Mouse (Mus musculus) embryonic facial prominence, embryonic 14.5 days (tissue): ENCODE data around the gene Mrgpre. TPM values are rescaled to one million over a fixed set of nuclear protein-coding genes. Genes with fewer than 3 reads are reported as not detected.

Experiments
- ATAC-seq: fragments of 200-750 bp; cut with Nextera tagmentation; 2 replicates; pipeline ENCODE4 v1.8.0; 2017; ENCODE audit warnings: low read depth, moderate number of reproducible peaks, moderate TSS enrichment
- DNase-seq: peaks from one replicate; pipeline ENCODE4 v3.0.0-alpha.2; 2015; ENCODE audit warnings: low spot score
- H3K27ac ChIP-seq: fragments of 300-500 bp; sonication (generic); replicated peaks from 2 replicates; pipeline ENCODE4 v1.5.1; 2014; ENCODE audit warnings: low read depth, mild to moderate bottlenecking, low read length, moderate library complexity
- H3K27me3 ChIP-seq: fragments of 300-500 bp; sonication (generic); replicated peaks from 2 replicates; pipeline ENCODE4 v1.6.1; 2014; ENCODE audit warnings: low read length; ENCODE audit not compliant: control insufficient read depth, insufficient read depth
- H3K36me3 ChIP-seq: fragments of 300-500 bp; sonication (generic); 2 replicates; pipeline ENCODE4 v1.6.1; 2014; ENCODE audit warnings: low read length, mixed read lengths; ENCODE audit not compliant: control insufficient read depth, insufficient read depth
- H3K4me1 ChIP-seq: fragments of 300-500 bp; sonication (generic); 2 replicates; pipeline ENCODE4 v1.6.1; 2014; ENCODE audit warnings: antibody characterized with exemption, low read length; ENCODE audit not compliant: control insufficient read depth, insufficient read depth
- H3K4me2 ChIP-seq: fragments of 300-500 bp; sonication (generic); 2 replicates; pipeline ENCODE4 v1.6.1; 2014; ENCODE audit warnings: low read depth, mild to moderate bottlenecking, low read length, moderate library complexity, mixed read lengths
- H3K4me3 ChIP-seq: fragments of 300-500 bp; sonication (generic); 2 replicates; pipeline ENCODE4 v1.5.1; 2014; ENCODE audit warnings: low read depth, mild to moderate bottlenecking, low read length
- H3K9ac ChIP-seq: fragments of 300-500 bp; sonication (generic); 2 replicates; pipeline ENCODE4 v1.6.1; 2014; ENCODE audit warnings: low read depth, mild to moderate bottlenecking, low read length, moderate library complexity, mixed read lengths
- H3K9me3 ChIP-seq: fragments of 300-500 bp; sonication (generic); 2 replicates; pipeline ENCODE4 v1.6.1; 2016; ENCODE audit warnings: low read length; ENCODE audit not compliant: control insufficient read depth
- WGBS: fragments of 180-500 bp; shearing (Covaris S2); extraction: QIAGEN DNeasy Blood & Tissue Kit; methylation state at CpG from one replicate; pipeline ENCODE4 v1.1.7; 2014; 5-methylcytosine and 5-hydroxymethylcytosine counted together
- polyA plus RNA-seq: library from polyadenylated mRNA; unstranded; fragments of >200 nt; fragmentation: Nextera tagmentation; extraction: Ambion mirVana; gene quantifications from 2 replicates; pipeline ENCODE4 v1.2.1, GENCODE M21; 2014

Mrgpre gene
- polyA plus RNA-seq, 1 experiment from 2014 or later = 2.1 TPM

DNA sequence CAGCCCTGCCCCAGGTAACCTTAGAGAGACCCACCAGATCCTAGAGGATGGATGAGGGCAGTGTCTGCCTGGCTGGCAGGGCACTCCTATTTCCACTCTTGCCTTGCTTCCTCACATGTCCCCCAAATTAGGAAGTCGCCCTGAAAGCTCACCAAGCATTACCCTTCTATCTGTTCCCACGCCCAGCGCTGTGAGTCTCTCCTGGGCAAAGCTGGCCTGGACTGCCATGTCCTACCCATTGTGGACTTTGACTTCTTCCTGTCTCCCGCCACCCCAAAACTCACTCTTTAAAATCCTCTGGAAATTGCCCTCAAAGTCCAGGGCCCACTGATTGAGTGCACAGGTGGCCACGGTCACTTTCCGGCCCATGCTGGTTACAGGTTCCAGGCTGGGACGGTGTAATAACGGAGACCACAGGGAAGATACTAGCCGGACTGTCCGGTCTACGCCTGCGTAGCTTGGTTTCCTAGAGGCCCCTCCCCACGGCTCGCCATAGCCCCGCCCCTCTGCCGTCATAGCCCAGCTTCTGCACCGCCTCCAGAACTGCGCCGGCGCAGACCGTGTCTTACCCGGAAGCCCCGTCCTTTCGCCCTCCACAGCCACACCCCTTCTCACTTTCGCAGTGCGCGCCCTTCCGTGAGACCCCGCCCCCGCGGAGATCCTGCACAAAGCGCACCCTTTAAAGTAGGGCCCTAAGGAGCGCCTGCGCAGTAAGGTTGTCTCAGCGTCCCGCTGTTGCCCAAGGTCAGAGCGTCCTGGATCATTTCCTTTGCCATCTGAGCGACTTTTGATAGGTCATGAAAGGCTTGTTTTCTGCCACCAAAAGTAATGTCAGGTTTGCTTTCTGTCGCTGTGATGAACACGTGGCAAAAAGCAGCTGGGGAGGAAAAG lies 38.3 kb upstream of the Mrgpre start, which contains the start of the genes Nadsyn1 and Dhcr7:
Nadsyn1 (minus strand) TSS at position 475 of the 891 bp plus-strand sequence.
Dhcr7 (plus strand) TSS at position 771 of the 891 bp plus-strand sequence.
- Histone ChIP-seq H3K27me3 (no peaks in the 10 kb centered on the region), H3K36me3 (0 out of 2 replicates have a peak, but pooled peaks cover 10% of the 10 kb centered on the region), H3K4me1 (peaks cover 10% of the 10 kb centered on the region), H3K4me3 (peak within 1 kb of the TSS; percentile 62), H3K9me3 (no peaks in the 10 kb centered on the region), H3K9ac (peak within 1 kb of the TSS; percentile 77), H3K27ac (peak within 1 kb of the TSS; percentile 83), H3K4me2 (peak within 1 kb of the TSS; percentile 74)
- ATAC-seq (peak; percentile 98), DNase-seq (peak; percentile 99)
- WGBS = under 1% methylated on average over 40 of the region's 40 CpGs

GRCm38 (mm10) chr7:143821241-143821640 lies 36.9 kb upstream of the Mrgpre start:
- no peak for ATAC-seq
- 82% methylated on average over 2 of the region's 2 CpGs for WGBS
- peaks cover 19% of the 10 kb centered on the region; the same call in 1 of the 2 replicates for H3K36me3 ChIP-seq

DNA sequence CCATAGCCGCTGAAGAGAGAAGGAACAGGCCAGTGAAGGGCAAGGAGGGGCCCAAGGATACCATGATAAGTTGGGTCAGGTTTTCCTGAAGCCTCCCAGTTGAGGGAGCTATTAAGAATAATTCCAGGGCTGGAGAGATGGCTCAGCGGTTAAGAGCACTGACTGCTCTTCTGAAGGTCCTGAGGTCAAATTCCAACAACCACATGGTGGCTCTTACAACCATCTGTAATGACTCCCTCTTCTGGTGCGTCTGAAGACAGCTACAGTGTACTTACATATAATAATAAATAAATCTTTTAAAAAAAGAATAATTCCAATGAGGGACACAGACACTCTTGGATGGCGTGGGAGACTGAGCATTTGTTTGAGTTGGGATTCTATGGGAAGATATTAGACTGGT lies 34.9 kb upstream of the Mrgpre start:
- ATAC-seq = no peak
- Histone ChIP-seq H3K4me1 (peaks cover 10% of the 10 kb centered on the region), H3K27me3 (no peaks in the 10 kb centered on the region), H3K36me3 (peaks cover 31% of the 10 kb centered on the region), H3K4me2 (no peak overlapping the region), H3K9ac (no peak overlapping the region), H3K9me3 (no peaks in the 10 kb centered on the region), H3K27ac (no peak overlapping the region), H3K4me3 (no peak overlapping the region)
- no peak for DNase-seq
- 68% methylated on average over 4 of the region's 4 CpGs for WGBS

More at GRCm38 (mm10) chr7:143821241-143821640, 36.9 kb upstream of the Mrgpre start:
- no peak for DNase-seq
- no peak overlapping the region for H3K4me2 ChIP-seq
- H3K9ac ChIP-seq = no peak overlapping the region
- H3K4me1 ChIP-seq = peaks cover 10% of the 10 kb centered on the region
- H3K9me3 ChIP-seq = no peaks in the 10 kb centered on the region
- H3K27me3 ChIP-seq = no peaks in the 10 kb centered on the region
- no peak overlapping the region for H3K27ac ChIP-seq
- H3K4me3 ChIP-seq = no peak overlapping the region

DNA sequence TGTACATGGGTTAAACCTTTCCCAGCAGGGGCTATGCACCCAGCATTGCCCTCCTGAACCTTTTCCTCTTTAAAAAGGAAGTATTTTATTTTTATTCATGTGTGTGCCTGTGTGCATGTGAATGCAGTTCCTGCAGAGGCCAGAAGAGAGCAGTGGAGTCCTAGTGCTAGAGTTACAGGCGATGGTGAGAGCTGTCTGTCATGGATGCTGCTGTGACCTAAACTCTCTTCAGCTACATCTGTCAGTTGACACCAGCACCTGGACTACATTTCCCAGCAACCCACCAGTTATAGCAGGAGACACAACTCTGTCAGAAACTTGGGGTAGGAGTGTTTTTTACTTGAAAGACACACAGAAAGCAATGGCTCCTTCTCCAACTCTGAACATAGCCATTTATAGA lies 24.6 kb upstream of the Mrgpre start:
- H3K9me3 ChIP-seq = no peaks in the 10 kb centered on the region
- no peaks in the 10 kb centered on the region for H3K27me3 ChIP-seq
- ATAC-seq = no peak
- H3K4me1 ChIP-seq = no peaks in the 10 kb centered on the region
- no peak for DNase-seq
- WGBS = 37% methylated on average over 1 of the region's 1 CpGs
- peaks cover 73% of the 10 kb centered on the region for H3K36me3 ChIP-seq
- no peak overlapping the region for H3K9ac ChIP-seq
- no peak overlapping the region for H3K4me3 ChIP-seq
- no peak overlapping the region for H3K27ac ChIP-seq
- H3K4me2 ChIP-seq = no peak overlapping the region

DNA sequence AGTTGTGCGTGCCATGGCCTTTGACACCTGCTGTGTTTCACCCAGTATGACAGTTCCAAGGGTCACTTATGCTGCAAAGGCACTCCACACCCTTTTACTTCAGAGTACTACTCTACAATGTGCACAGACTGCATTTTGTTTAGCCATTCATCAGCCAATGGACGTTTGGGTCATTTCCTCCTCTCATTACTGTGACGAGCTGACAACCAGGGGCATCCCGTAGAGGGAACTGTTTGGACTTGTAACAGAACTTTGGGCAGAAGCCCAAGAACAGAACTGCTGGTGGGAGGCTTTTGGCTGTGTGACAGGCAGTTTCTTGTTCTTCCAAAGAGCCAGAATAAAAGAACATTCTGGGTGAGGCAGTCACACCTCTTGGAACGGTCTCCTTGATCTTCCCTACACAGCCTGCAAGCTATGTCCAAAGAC lies 20.9 kb upstream of the Mrgpre start:
- no peak overlapping the region for H3K9ac ChIP-seq
- peaks cover 60% of the 10 kb centered on the region for H3K36me3 ChIP-seq
- no peaks in the 10 kb centered on the region for H3K27me3 ChIP-seq
- no peak overlapping the region for H3K4me2 ChIP-seq
- H3K4me1 ChIP-seq = no peaks in the 10 kb centered on the region
- no peaks in the 10 kb centered on the region for H3K9me3 ChIP-seq
- no peak overlapping the region for H3K27ac ChIP-seq
- ATAC-seq = no peak
- peak; percentile 13 for DNase-seq
- WGBS = 78% methylated on average over 5 of the region's 5 CpGs
- no peak overlapping the region for H3K4me3 ChIP-seq

GRCm38 (mm10) chr7:143801195-143802065 lies 17.1 kb upstream of the Mrgpre start:
- H3K9me3 ChIP-seq = no peaks in the 10 kb centered on the region
- H3K36me3 ChIP-seq = peaks cover 65% of the 10 kb centered on the region
- DNase-seq (no peak), ATAC-seq (no peak)
- 81% methylated on average over 8 of the region's 8 CpGs for WGBS
- H3K4me3 ChIP-seq = no peak overlapping the region
- H3K9ac ChIP-seq = no peak overlapping the region
- H3K27me3 ChIP-seq = no peaks in the 10 kb centered on the region
- H3K4me1 ChIP-seq = no peaks in the 10 kb centered on the region
- no peak overlapping the region for H3K27ac ChIP-seq
- no peak overlapping the region for H3K4me2 ChIP-seq

- H3K36me3 ChIP-seq = peaks cover 69% of the 10 kb centered on the region
- 86% methylated on average over 1 of the region's 1 CpGs for WGBS
Observed at GRCm38 (mm10) chr7:143800770-143801169, 16.5 kb upstream of the Mrgpre start.

DNA sequence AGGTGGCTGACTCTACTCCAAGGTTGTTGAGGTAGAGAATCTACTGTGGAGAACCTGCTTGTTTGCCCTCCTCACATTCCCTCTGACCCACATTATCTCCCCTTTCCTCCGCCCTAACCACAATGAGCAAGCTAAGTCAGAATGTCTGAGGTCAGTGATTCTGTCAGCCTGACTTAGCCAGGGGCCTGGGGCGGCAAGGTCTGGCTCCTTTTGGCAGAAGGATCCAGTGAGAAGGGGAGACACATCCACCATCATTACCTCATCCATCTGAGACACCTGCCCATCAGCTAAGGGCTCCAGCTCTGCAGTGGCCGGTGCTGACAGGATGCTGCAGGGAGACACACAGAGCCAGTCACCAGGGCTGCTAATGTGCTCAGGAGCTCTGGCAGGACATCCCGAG lies 14.5 kb upstream of the Mrgpre start:
- Histone ChIP-seq H3K9ac (no peak overlapping the region), H3K4me3 (no peak overlapping the region), H3K36me3 (peaks cover 62% of the 10 kb centered on the region), H3K27me3 (no peaks in the 10 kb centered on the region), H3K9me3 (no peaks in the 10 kb centered on the region), H3K4me2 (no peak overlapping the region), H3K27ac (no peak overlapping the region), H3K4me1 (no peaks in the 10 kb centered on the region)
- DNase-seq (no peak), ATAC-seq (no peak)
- 86% methylated on average over 4 of the region's 4 CpGs for WGBS

More at GRCm38 (mm10) chr7:143800770-143801169, 16.5 kb upstream of the Mrgpre start:
- ATAC-seq (no peak), DNase-seq (no peak)
- Histone ChIP-seq H3K27ac (no peak overlapping the region), H3K9ac (no peak overlapping the region), H3K9me3 (no peaks in the 10 kb centered on the region), H3K27me3 (no peaks in the 10 kb centered on the region), H3K4me2 (no peak overlapping the region), H3K4me3 (no peak overlapping the region), H3K4me1 (no peaks in the 10 kb centered on the region)
